Mouse (Mus musculus) cortical plate, adult 2 months (tissue): ENCODE results near the gene Sertad4. TPM values are rescaled to one million over a fixed set of nuclear protein-coding genes. Genes with fewer than 3 reads are reported as not detected.

Experiments used
- H3K27ac ChIP-seq: fragments of 200-500 bp; 2 replicates; pipeline ENCODE4 v1.5.1; 2012; ENCODE audit warnings: low read length, control low read depth, inconsistent platforms; ENCODE audit not compliant: insufficient read depth
- H3K4me1 ChIP-seq: fragments of 200-500 bp; 2 replicates; pipeline ENCODE4 v1.6.1; 2011; ENCODE audit warnings: low read length; ENCODE audit not compliant: control insufficient read depth, insufficient read depth
- H3K4me3 ChIP-seq: fragments of 200-500 bp; 2 replicates; pipeline ENCODE4 v1.5.1; 2011; ENCODE audit warnings: mild to moderate bottlenecking, low read length, control low read depth; ENCODE audit not compliant: insufficient read depth
- CTCF ChIP-seq: fragments of 200-500 bp; IDR thresholded peaks from 2 replicates; pipeline ENCODE4 v1.5.1; 2011; ENCODE audit warnings: mild to moderate bottlenecking, control low read depth, low read length; ENCODE audit not compliant: insufficient read depth; ENCODE audit errors: extremely low read depth
- POLR2A ChIP-seq: fragments of 200-500 bp; IDR thresholded peaks from 2 replicates; pipeline ENCODE4 v1.6.1; 2011; ENCODE audit warnings: mild to moderate bottlenecking, low read length, control low read depth; ENCODE audit not compliant: insufficient read depth; ENCODE audit errors: extremely low read depth
- polyA plus RNA-seq: library from polyadenylated mRNA; depleted of rRNA; stranded (reverse); fragments of >200 nt; gene quantifications from 2 replicates; pipeline ENCODE4 v1.2.3, GENCODE M21; 2012

Gene Sertad4
- polyA plus RNA-seq, 1 experiment: 12.5 TPM

- TF ChIP-seq POLR2A (no peak), CTCF (no peak)
- Histone ChIP-seq H3K4me1 (no peaks in the 10 kb centered on the region), H3K4me3 (no peak overlapping the region), H3K27ac (no peak overlapping the region)
These were observed 37.2 kb downstream of the Sertad4 start for GRCm38 (mm10) chr1:192818334-192818733.

- Histone ChIP-seq H3K27ac (no peak overlapping the region), H3K4me1 (no peaks in the 10 kb centered on the region), H3K4me3 (no peak overlapping the region)
- no peak for TF ChIP-seq CTCF
These were observed 39.8 kb downstream of the Sertad4 start for GRCm38 (mm10) chr1:192815789-192816188.

GRCm38 (mm10) chr1:192814700-192815099, 40.9 kb downstream of the Sertad4 start:
- no peak overlapping the region for H3K27ac ChIP-seq
- TF ChIP-seq POLR2A (no peak), CTCF (no peak)
- no peaks in the 10 kb centered on the region for H3K4me1 ChIP-seq
- no peak overlapping the region for H3K4me3 ChIP-seq

GRCm38 (mm10) chr1:192812758-192813157, 42.8 kb downstream of the Sertad4 start:
- no peak overlapping the region for H3K27ac ChIP-seq
- no peaks in the 10 kb centered on the region for H3K4me1 ChIP-seq
- H3K4me3 ChIP-seq: no peak overlapping the region
- no peak for TF ChIP-seq POLR2A
- no peak for TF ChIP-seq CTCF

GRCm38 (mm10) chr1:192812290-192812689, 43.3 kb downstream of the Sertad4 start:
- no peak for TF ChIP-seq CTCF
- no peaks in the 10 kb centered on the region for H3K4me1 ChIP-seq
- H3K4me3 ChIP-seq: no peak overlapping the region
- H3K27ac ChIP-seq: no peak overlapping the region

GRCm38 (mm10) chr1:192806168-192807157, 49.1 kb downstream of the Sertad4 start:
- Histone ChIP-seq H3K27ac (no peak overlapping the region), H3K4me1 (no peaks in the 10 kb centered on the region), H3K4me3 (no peak overlapping the region)
- no peak for TF ChIP-seq CTCF
- TF ChIP-seq POLR2A: no peak

GRCm38 (mm10) chr1:192800338-192800737, 55.2 kb downstream of the Sertad4 start:
- no peak for TF ChIP-seq CTCF
- TF ChIP-seq POLR2A: no peak
- H3K4me3 ChIP-seq: no peak overlapping the region
- no peaks in the 10 kb centered on the region for H3K4me1 ChIP-seq
- H3K27ac ChIP-seq: no peak overlapping the region

- H3K27ac ChIP-seq: no peak overlapping the region
- no peak overlapping the region for H3K4me3 ChIP-seq
- no peak for TF ChIP-seq CTCF
- no peak for TF ChIP-seq POLR2A
- H3K4me1 ChIP-seq: no peaks in the 10 kb centered on the region
These were observed 56.2 kb downstream of the Sertad4 start for GRCm38 (mm10) chr1:192799165-192799991.

GRCm38 (mm10) chr1:192798212-192799164, 57.1 kb downstream of the Sertad4 start:
- TF ChIP-seq CTCF (no peak), POLR2A (no peak)
- Histone ChIP-seq H3K27ac (no peak overlapping the region), H3K4me3 (no peak overlapping the region), H3K4me1 (no peaks in the 10 kb centered on the region)

- TF ChIP-seq CTCF (no peak), POLR2A (no peak)
- Histone ChIP-seq H3K4me3 (no peak overlapping the region), H3K27ac (no peak overlapping the region)
These were observed 58.6 kb downstream of the Sertad4 start for GRCm38 (mm10) chr1:192797011-192797274.

More at GRCm38 (mm10) chr1:192797011-192797274, 58.6 kb downstream of the Sertad4 start:
- H3K4me1 ChIP-seq: no peaks in the 10 kb centered on the region
